ENCODE assay signal across 16 mouse cellular contexts in genomic region chr7:82783071-82783470, GRCm38 (mm10).
"Had no signal": no experiment of that assay in that cellular context is flagged by ENCODE, and none has a peak within 500 bp of the region (broad histone marks: within the 10 kb centered on the region; RNA-seq: fewer than 3 reads in every experiment).

No protein-coding gene starts in this region.

- H3K4me3 ChIP-seq: left cerebral cortex, adult 2 months; limb, embryonic 10.5 days; liver, embryonic 15.5 days; midbrain, embryonic 10.5 days; neural tube, embryonic 13.5 days; stomach, embryonic 15.5 days had no signal

- H3K4me2 ChIP-seq: liver, embryonic 11.5 days; liver, embryonic 15.5 days; neural tube, embryonic 13.5 days; stomach, embryonic 15.5 days had no signal

- DNase-seq: lung, adult 2 months; lung, postnatal 4 days; retina, postnatal 1 day; right cerebral cortex, postnatal 14 days; thymus, adult 2 months; thymus, postnatal 4 days had no signal

- ATAC-seq: intestine, embryonic 16.5 days; lung, postnatal 0 days; midbrain, embryonic 16.5 days had no signal

- H3K36me3 ChIP-seq: liver, embryonic 15.5 days; stomach, embryonic 15.5 days had no signal

- H3K9me3 ChIP-seq: limb, embryonic 10.5 days; liver, embryonic 15.5 days; midbrain, embryonic 10.5 days; neural tube, embryonic 13.5 days; stomach, embryonic 15.5 days had no signal

- H3K27me3 ChIP-seq: liver, embryonic 15.5 days; neural tube, embryonic 13.5 days; stomach, embryonic 15.5 days had no signal

- H3K27ac ChIP-seq: left cerebral cortex, adult 2 months; limb, embryonic 10.5 days; liver, embryonic 15.5 days; midbrain, embryonic 10.5 days; neural tube, embryonic 13.5 days; stomach, embryonic 15.5 days had no signal

- H3K9ac ChIP-seq: liver, embryonic 15.5 days; neural tube, embryonic 13.5 days; stomach, embryonic 15.5 days had no signal

- H3K4me1 ChIP-seq: liver, embryonic 15.5 days; midbrain, embryonic 10.5 days; stomach, embryonic 15.5 days had no signal
